Mouse (Mus musculus): ENCODE data around the gene Apc2. TPM values are rescaled to one million over a fixed set of nuclear protein-coding genes. Genes with fewer than 3 reads are reported as not detected.
A peak's percentile ranks its signal among the peaks of the same experiment; 100 is the strongest.

Apc2 gene
- polyA plus RNA-seq, 1 experiment from 2014 or later: 170 TPM

GRCm38 (mm10) chr10:80270734-80271181 lies 25.0 kb upstream of the Apc2 start:
- H3K27me3 ChIP-seq: no peaks in the 10 kb centered on the region
- 0 out of 2 replicates have a peak overlapping the region, but pooled peaks have one; percentile 8 for H3K27ac ChIP-seq
- H3K9ac ChIP-seq: 0 out of 2 replicates have a peak overlapping the region, but pooled peaks have one; percentile 5
- H3K4me1 ChIP-seq: peaks cover 50% of the 10 kb centered on the region
- H3K4me2 ChIP-seq (replicated peaks): no peak overlapping the region
- no peak overlapping the region for H3K4me3 ChIP-seq
- peaks cover 37% of the 10 kb centered on the region for H3K36me3 ChIP-seq
- WGBS: 83% methylated on average over 6 of the region's 6 CpGs
- ATAC-seq (ENCODE audit: low FRiP score): no peak
- no peaks in the 10 kb centered on the region for H3K9me3 ChIP-seq (replicated peaks)

GRCm38 (mm10) chr10:80271186-80271843 lies 24.5 kb upstream of the Apc2 start:
- Histone ChIP-seq H3K9me3 (replicated peaks) (no peaks in the 10 kb centered on the region), H3K4me2 (replicated peaks) (no peak overlapping the region), H3K36me3 (peaks cover 42% of the 10 kb centered on the region), H3K27me3 (no peaks in the 10 kb centered on the region), H3K4me1 (peaks cover 44% of the 10 kb centered on the region), H3K27ac (0 out of 2 replicates have a peak overlapping the region, but pooled peaks have one; percentile 8), H3K9ac (no peak overlapping the region), H3K4me3 (no peak overlapping the region)
- ATAC-seq (ENCODE audit: low FRiP score): no peak
- 83% methylated on average over 5 of the region's 5 CpGs for WGBS

- H3K4me2 ChIP-seq (replicated peaks): no peak overlapping the region
- 94% methylated on average over 8 of the region's 8 CpGs for WGBS
Measured at GRCm38 (mm10) chr10:80271870-80272585, 23.7 kb upstream of the Apc2 start.

GRCm38 (mm10) chr10:80273847-80274246 lies 21.9 kb upstream of the Apc2 start:
- Histone ChIP-seq H3K27ac (no peak overlapping the region; the same call in 1 of the 2 replicates), H3K4me1 (peaks cover 20% of the 10 kb centered on the region), H3K9me3 (replicated peaks) (no peaks in the 10 kb centered on the region), H3K27me3 (no peaks in the 10 kb centered on the region), H3K36me3 (peaks cover 60% of the 10 kb centered on the region), H3K9ac (peak overlapping the region; percentile 5; the same call in 1 of the 2 replicates), H3K4me3 (no peak overlapping the region), H3K4me2 (replicated peaks) (no peak overlapping the region)
- WGBS: 94% methylated on average over 3 of the region's 3 CpGs
- ATAC-seq (ENCODE audit: low FRiP score): no peak

More at GRCm38 (mm10) chr10:80271870-80272585, 23.7 kb upstream of the Apc2 start:
- Histone ChIP-seq H3K9me3 (replicated peaks) (no peaks in the 10 kb centered on the region), H3K36me3 (peaks cover 48% of the 10 kb centered on the region), H3K4me1 (peaks cover 37% of the 10 kb centered on the region), H3K27ac (no peak overlapping the region), H3K27me3 (no peaks in the 10 kb centered on the region), H3K9ac (no peak overlapping the region), H3K4me3 (no peak overlapping the region)
- no peak for ATAC-seq (ENCODE audit: low FRiP score)

GRCm38 (mm10) chr10:80276238-80276637 lies 19.5 kb upstream of the Apc2 start:
- Histone ChIP-seq H3K36me3 (peaks cover 78% of the 10 kb centered on the region), H3K9me3 (replicated peaks) (no peaks in the 10 kb centered on the region), H3K4me2 (replicated peaks) (no peak overlapping the region), H3K4me3 (no peak overlapping the region), H3K27ac (no peak overlapping the region), H3K27me3 (no peaks in the 10 kb centered on the region), H3K4me1 (peaks cover 4% of the 10 kb centered on the region; the same call in 1 of the 2 replicates), H3K9ac (no peak overlapping the region)
- no peak for ATAC-seq (ENCODE audit: low FRiP score)
- 89% methylated on average over 5 of the region's 5 CpGs for WGBS

- ATAC-seq (ENCODE audit: low FRiP score): no peak
- Histone ChIP-seq H3K27ac (no peak overlapping the region), H3K4me1 (peaks cover 10% of the 10 kb centered on the region; the same call in 1 of the 2 replicates), H3K9ac (no peak overlapping the region), H3K4me2 (replicated peaks) (no peak overlapping the region), H3K36me3 (peaks cover 90% of the 10 kb centered on the region), H3K27me3 (no peaks in the 10 kb centered on the region), H3K4me3 (no peak overlapping the region), H3K9me3 (replicated peaks) (no peaks in the 10 kb centered on the region)
- WGBS: 93% methylated on average over 9 of the region's 9 CpGs
Measured at GRCm38 (mm10) chr10:80278390-80278789, 17.4 kb upstream of the Apc2 start.

GRCm38 (mm10) chr10:80279273-80279672 lies 16.5 kb upstream of the Apc2 start:
- Histone ChIP-seq H3K4me2 (replicated peaks) (no peak overlapping the region), H3K4me3 (no peak overlapping the region), H3K27ac (no peak overlapping the region), H3K9ac (no peak overlapping the region), H3K27me3 (no peaks in the 10 kb centered on the region), H3K4me1 (peaks cover 10% of the 10 kb centered on the region; the same call in 1 of the 2 replicates), H3K9me3 (replicated peaks) (no peaks in the 10 kb centered on the region), H3K36me3 (peaks cover 94% of the 10 kb centered on the region)
- WGBS: 95% methylated on average over 12 of the region's 12 CpGs
- ATAC-seq (ENCODE audit: low FRiP score): no peak

- ATAC-seq (ENCODE audit: low FRiP score): 0 out of 2 replicates have a peak, but pooled peaks have one; percentile 12
- H3K4me1 ChIP-seq: peaks cover 12% of the 10 kb centered on the region; the same call in 1 of the 2 replicates
- H3K9ac ChIP-seq: 0 out of 2 replicates have a peak overlapping the region, but pooled peaks have one; percentile 19
- no peak overlapping the region for H3K4me2 ChIP-seq (replicated peaks)
- H3K27me3 ChIP-seq: no peaks in the 10 kb centered on the region
- H3K36me3 ChIP-seq: peaks cover 94% of the 10 kb centered on the region
- 82% methylated on average over 7 of the region's 7 CpGs for WGBS
- H3K27ac ChIP-seq: 0 out of 2 replicates have a peak overlapping the region, but pooled peaks have one; percentile 40
- no peaks in the 10 kb centered on the region for H3K9me3 ChIP-seq (replicated peaks)
- no peak overlapping the region for H3K4me3 ChIP-seq
Measured at GRCm38 (mm10) chr10:80281304-80281703, 14.5 kb upstream of the Apc2 start.

GRCm38 (mm10) chr10:80281921-80282371 lies 13.8 kb upstream of the Apc2 start:
- WGBS: 69% methylated on average over 8 of the region's 8 CpGs
- Histone ChIP-seq H3K36me3 (peaks cover 96% of the 10 kb centered on the region), H3K27me3 (no peaks in the 10 kb centered on the region), H3K9me3 (replicated peaks) (no peaks in the 10 kb centered on the region), H3K4me3 (0 out of 2 replicates have a peak overlapping the region, but pooled peaks have one; percentile 3), H3K4me2 (replicated peaks) (no peak overlapping the region), H3K9ac (peak overlapping the region; percentile 19; the same call in 1 of the 2 replicates), H3K27ac (0 out of 2 replicates have a peak overlapping the region, but pooled peaks have one; percentile 40), H3K4me1 (peaks cover 12% of the 10 kb centered on the region; the same call in 1 of the 2 replicates)
- ATAC-seq (ENCODE audit: low FRiP score): peak; percentile 30

- Histone ChIP-seq H3K4me1 (peaks cover 12% of the 10 kb centered on the region; the same call in 1 of the 2 replicates), H3K27ac (0 out of 2 replicates have a peak overlapping the region, but pooled peaks have one; percentile 1), H3K9ac (no peak overlapping the region), H3K4me2 (replicated peaks) (no peak overlapping the region), H3K9me3 (replicated peaks) (no peaks in the 10 kb centered on the region), H3K4me3 (no peak overlapping the region), H3K36me3 (peaks cover 95% of the 10 kb centered on the region), H3K27me3 (no peaks in the 10 kb centered on the region)
- WGBS: 94% methylated on average over 20 of the region's 20 CpGs
- ATAC-seq (ENCODE audit: low FRiP score): no peak
Measured at GRCm38 (mm10) chr10:80282481-80283441, 13.0 kb upstream of the Apc2 start.
